Mouse (Mus musculus) C2C12 (cell line): Measurements from ENCODE around the gene Hacd2. TPM values are rescaled to one million over a fixed set of nuclear protein-coding genes. Genes with fewer than 3 reads are reported as not detected.

Experiments
- H3K27me3 ChIP-seq: one replicate; pipeline ENCODE4 v1.6.1; 2011; ENCODE audit not compliant: control insufficient read depth, insufficient read depth, insufficient read length
- H3K36me3 ChIP-seq: one replicate; pipeline ENCODE4 v1.6.1; 2011; ENCODE audit not compliant: control insufficient read depth, insufficient read depth
- H3K4me3 ChIP-seq: one replicate; pipeline ENCODE4 v1.5.1; 2011; ENCODE audit warnings: mild to moderate bottlenecking, control low read depth; ENCODE audit not compliant: poor library complexity, insufficient read depth, severe bottlenecking
- H3K79me2 ChIP-seq: one replicate; pipeline ENCODE4 v1.6.1; 2011; ENCODE audit not compliant: control insufficient read depth, insufficient read depth
- H3K79me3 ChIP-seq: one replicate; pipeline ENCODE4 v1.6.1; 2011; ENCODE audit warnings: low read depth, control low read depth
- H3ac ChIP-seq: one replicate; pipeline ENCODE3; 2011; ENCODE audit warnings: low read depth; ENCODE audit not compliant: control insufficient read depth, insufficient read length
- CEBPB ChIP-seq: IDR thresholded peaks from one replicate; pipeline ENCODE4 v1.6.1; 2011; ENCODE audit warnings: low read depth, mild to moderate bottlenecking, control low read depth, moderate library complexity
- CTCF ChIP-seq: IDR thresholded peaks from one replicate; pipeline ENCODE4 v1.5.1; 2011; ENCODE audit not compliant: control insufficient read depth, insufficient read depth, insufficient read length
- FOSL1 ChIP-seq: IDR thresholded peaks from one replicate; pipeline ENCODE4 v1.8.0; 2011; ENCODE audit warnings: mild to moderate bottlenecking, low read length; ENCODE audit not compliant: poor library complexity, insufficient read depth, severe bottlenecking
- MAX ChIP-seq: IDR thresholded peaks from one replicate; pipeline ENCODE4 v1.6.1; 2011; ENCODE audit warnings: mild to moderate bottlenecking, control low read depth
- MYOD1 ChIP-seq: IDR thresholded peaks from one replicate; pipeline ENCODE4 v1.6.1; 2011; ENCODE audit warnings: low read depth; ENCODE audit not compliant: control insufficient read depth, insufficient read length
- MYOG ChIP-seq: IDR thresholded peaks from one replicate; pipeline ENCODE4 v1.6.1; 2011; ENCODE audit not compliant: control insufficient read depth, insufficient read length; ENCODE audit errors: extremely low read depth
- USF1 ChIP-seq: IDR thresholded peaks from one replicate; pipeline ENCODE4 v1.6.1; 2011; ENCODE audit warnings: low read depth, mild to moderate bottlenecking, control low read depth, moderate library complexity
- polyA plus RNA-seq: library from polyadenylated mRNA; unstranded; fragments of >200 nt; fragmentation: generic; extraction: Trizol; gene quantifications from one replicate; pipeline ENCODE4 v1.2.1, GENCODE M21; 2012; ENCODE audit warnings: missing spikeins

Hacd2 gene
- polyA plus RNA-seq, 1 experiment = 35.9 TPM

GRCm38 (mm10) chr16:34993694-34994330 is 28.4 kb upstream of the Hacd2 start:
- Histone ChIP-seq H3K79me2 (no peaks in the 10 kb centered on the region), H3ac (no peak overlapping the region), H3K36me3 (no peaks in the 10 kb centered on the region), H3K4me3 (no peak overlapping the region), H3K79me3 (no peaks in the 10 kb centered on the region), H3K27me3 (peaks cover 22% of the 10 kb centered on the region)
- TF ChIP-seq USF1 (no peak), CTCF (no peak), FOSL1 (no peak), MYOD1 (no peak), MYOG (no peak), MAX (no peak), CEBPB (no peak)

DNA sequence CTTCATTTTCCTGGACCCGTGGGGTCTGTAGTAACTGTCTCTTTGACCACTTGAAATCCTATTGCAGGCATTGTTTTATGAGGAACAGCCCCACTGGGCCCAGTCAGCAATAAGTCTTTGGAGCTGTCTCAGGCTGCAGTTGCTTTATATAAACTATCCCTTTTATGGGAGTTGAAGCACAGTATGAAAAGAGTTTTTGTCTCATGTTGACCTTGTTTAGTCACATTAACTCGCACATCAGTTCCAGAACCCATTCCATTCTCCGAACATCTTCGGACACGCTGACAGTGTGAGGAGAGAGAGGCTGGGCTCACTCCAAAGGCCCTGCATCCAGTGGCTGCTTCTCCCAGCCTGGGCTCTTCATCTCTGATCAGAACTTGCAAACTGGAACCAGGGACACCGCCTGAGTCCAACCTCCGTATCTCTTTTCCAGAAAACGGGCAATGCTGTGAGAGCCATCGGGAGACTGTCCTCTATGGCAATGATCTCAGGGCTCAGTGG is 27.5 kb upstream of the Hacd2 start:
- no peak overlapping the region for H3ac ChIP-seq
- no peaks in the 10 kb centered on the region for H3K79me2 ChIP-seq
- TF ChIP-seq CTCF (no peak), FOSL1 (no peak), MYOD1 (no peak), CEBPB (no peak), USF1 (no peak), MAX (no peak), MYOG (no peak)
- no peaks in the 10 kb centered on the region for H3K79me3 ChIP-seq
- no peak overlapping the region for H3K4me3 ChIP-seq
- peaks cover 14% of the 10 kb centered on the region for H3K27me3 ChIP-seq
- no peaks in the 10 kb centered on the region for H3K36me3 ChIP-seq

DNA sequence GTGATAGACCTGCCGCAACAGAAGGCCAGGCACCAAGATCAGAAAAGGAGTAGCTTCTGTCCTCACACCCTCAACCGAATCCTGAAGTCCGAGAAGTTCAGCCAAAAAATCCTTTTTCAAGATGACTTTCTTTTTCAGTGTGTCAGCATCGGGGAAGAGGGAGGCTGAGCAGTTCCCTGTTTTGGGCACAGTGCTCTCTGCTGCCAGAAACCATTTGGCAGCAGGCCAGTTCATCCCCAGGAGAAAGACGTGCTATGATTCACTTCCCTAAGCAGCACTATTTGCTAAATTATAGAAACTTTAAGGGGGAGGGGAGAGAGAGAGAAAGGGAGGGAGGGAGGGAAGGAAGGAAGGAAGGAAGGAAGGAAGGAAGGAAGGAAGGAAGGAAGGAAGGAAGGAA is 26.1 kb upstream of the Hacd2 start:
- Histone ChIP-seq H3K79me2 (no peaks in the 10 kb centered on the region), H3K27me3 (peaks cover 10% of the 10 kb centered on the region), H3K4me3 (no peak overlapping the region), H3K36me3 (no peaks in the 10 kb centered on the region), H3ac (no peak overlapping the region), H3K79me3 (no peaks in the 10 kb centered on the region)
- TF ChIP-seq CEBPB = no peak
- TF ChIP-seq MYOD1 = no peak
- no peak for TF ChIP-seq FOSL1
- TF ChIP-seq USF1 = no peak
- no peak for TF ChIP-seq MAX
- TF ChIP-seq CTCF = no peak
- TF ChIP-seq MYOG = no peak

DNA sequence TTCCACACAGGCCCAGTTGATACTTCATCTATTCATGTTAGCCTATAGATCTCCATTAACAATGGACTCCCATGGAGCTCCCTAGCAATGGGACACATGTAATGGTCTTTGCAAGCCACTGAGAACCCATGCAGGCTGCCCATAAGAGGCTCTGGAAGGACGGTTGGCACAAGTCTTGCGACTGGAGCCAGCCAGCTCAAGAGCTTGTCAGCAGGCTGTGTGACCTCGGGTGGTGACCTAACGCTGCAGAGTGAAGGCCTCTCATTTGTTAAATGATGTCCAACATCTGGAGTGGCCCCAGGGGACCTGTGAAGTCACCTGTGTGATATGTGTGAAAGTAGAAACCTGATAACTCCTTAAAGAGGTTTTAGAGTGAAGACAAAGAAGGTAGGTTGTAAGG is 25.2 kb upstream of the Hacd2 start:
- Histone ChIP-seq H3K27me3 (peaks cover 11% of the 10 kb centered on the region), H3K4me3 (no peak overlapping the region), H3ac (no peak overlapping the region), H3K36me3 (no peaks in the 10 kb centered on the region), H3K79me3 (no peaks in the 10 kb centered on the region), H3K79me2 (no peaks in the 10 kb centered on the region)
- TF ChIP-seq MAX (no peak), USF1 (no peak), MYOD1 (no peak), MYOG (no peak), FOSL1 (no peak), CEBPB (no peak), CTCF (no peak)

DNA sequence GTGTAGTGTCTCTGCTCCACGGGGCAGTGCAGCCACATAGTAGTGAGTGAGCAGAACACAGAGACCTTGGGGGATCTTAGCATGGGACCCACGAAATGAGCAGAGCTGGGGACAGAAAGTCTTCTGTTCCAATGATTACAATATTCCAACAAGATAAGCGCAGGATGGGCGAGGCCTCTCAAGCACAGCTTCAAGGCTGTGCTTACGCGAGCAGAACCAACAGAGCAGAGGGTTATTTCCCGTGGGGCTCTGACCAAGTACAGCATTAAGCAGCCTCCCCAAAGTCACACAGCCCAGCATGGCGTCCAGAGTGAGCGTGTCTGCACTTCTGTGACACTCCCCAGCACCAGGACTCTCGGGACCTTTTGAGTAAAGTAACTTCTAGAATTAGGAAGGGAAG is 24.7 kb upstream of the Hacd2 start:
- TF ChIP-seq CTCF (no peak), FOSL1 (no peak), MAX (no peak), USF1 (no peak), MYOG (no peak), CEBPB (no peak), MYOD1 (no peak)
- H3K36me3 ChIP-seq = no peaks in the 10 kb centered on the region
- no peak overlapping the region for H3K4me3 ChIP-seq
- H3K27me3 ChIP-seq = peaks cover 16% of the 10 kb centered on the region
- H3K79me3 ChIP-seq = no peaks in the 10 kb centered on the region
- no peak overlapping the region for H3ac ChIP-seq
- no peaks in the 10 kb centered on the region for H3K79me2 ChIP-seq

DNA sequence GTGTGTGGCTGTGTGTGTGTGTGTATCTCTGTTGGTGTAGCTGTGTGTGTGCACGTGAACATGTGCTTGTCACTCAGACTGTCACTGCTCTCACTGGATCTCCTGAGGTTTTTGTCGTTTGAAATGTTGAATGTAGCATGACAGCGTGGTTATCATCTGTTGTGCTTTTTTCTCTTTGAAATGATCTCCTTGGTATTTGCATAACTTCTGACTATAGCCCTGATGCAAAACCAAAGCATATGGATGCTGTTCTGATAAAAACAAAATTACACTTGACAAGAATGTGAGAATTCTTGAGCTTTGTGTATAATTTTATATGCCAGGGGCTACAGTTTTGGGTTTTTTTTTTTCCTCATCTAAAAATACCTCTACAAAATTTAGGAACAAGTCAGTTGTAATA is 23.2 kb upstream of the Hacd2 start:
- TF ChIP-seq USF1 (no peak), MYOG (no peak), CEBPB (no peak), FOSL1 (no peak), CTCF (no peak), MYOD1 (no peak)
- Histone ChIP-seq H3ac (no peak overlapping the region), H3K27me3 (peaks cover 13% of the 10 kb centered on the region), H3K79me3 (no peaks in the 10 kb centered on the region), H3K36me3 (no peaks in the 10 kb centered on the region), H3K79me2 (no peaks in the 10 kb centered on the region), H3K4me3 (no peak overlapping the region)
